Mouse (Mus musculus) ES-Bruce4 (cell line): ENCODE data around the gene Hist1h3d.

Experiments
- CTCF ChIP-seq: IDR thresholded peaks from one replicate; pipeline ENCODE4 v1.8.1; 2011; ENCODE audit warnings: low read depth, low read length
- EP300 ChIP-seq: IDR thresholded peaks from 2 replicates; pipeline ENCODE4 v1.6.1; 2011; ENCODE audit warnings: low read depth, low read length; ENCODE audit not compliant: insufficient read depth
- POLR2A ChIP-seq: IDR thresholded peaks from one replicate; pipeline ENCODE4 v1.8.1; 2011; ENCODE audit warnings: low read length; ENCODE audit not compliant: insufficient read depth

- no peak for TF ChIP-seq CTCF
- no peak for TF ChIP-seq EP300
- peak; percentile 92 for TF ChIP-seq POLR2A
Observed at GRCm38 (mm10) chr13:23555839-23556416, 19.6 kb upstream of the Hist1h3d start.
